Mouse (Mus musculus) adrenal gland, postnatal 25 days (tissue): ENCODE data around the gene BC016579. TPM values are rescaled to one million over a fixed set of nuclear protein-coding genes. Genes with fewer than 3 reads are reported as not detected.

Experiments used
- DNase-seq: peaks from one replicate; pipeline ENCODE4 v3.0.0; 2021; ENCODE audit warnings: mixed read lengths
- total RNA-seq: library from RNA; stranded (reverse); gene quantifications from 2 replicates; pipeline ENCODE4 v1.2.3, GENCODE M21; 2021

BC016579 gene
- total RNA-seq, 1 experiment from 2014 or later: 0.15 TPM

DNA sequence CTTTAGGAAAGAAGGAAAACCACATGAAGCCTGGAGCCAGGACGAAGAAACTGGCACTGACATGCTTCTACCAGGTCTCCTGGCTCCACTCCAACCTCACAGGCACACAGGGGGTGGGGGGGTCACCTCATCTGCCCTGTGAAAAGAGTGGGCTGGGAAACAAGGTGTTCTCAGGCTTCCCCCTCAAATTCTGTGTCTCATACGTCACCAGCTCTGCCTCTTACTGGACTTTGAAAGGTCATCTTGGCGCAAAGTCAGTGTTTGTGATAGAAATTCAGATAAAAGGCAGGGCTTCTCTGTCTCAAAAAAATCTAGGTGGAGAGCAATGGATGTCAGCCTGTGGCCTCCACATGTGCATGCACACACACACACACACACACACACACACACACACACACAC is 12.6 kb downstream of the BC016579 start:
- no peak for DNase-seq

DNA sequence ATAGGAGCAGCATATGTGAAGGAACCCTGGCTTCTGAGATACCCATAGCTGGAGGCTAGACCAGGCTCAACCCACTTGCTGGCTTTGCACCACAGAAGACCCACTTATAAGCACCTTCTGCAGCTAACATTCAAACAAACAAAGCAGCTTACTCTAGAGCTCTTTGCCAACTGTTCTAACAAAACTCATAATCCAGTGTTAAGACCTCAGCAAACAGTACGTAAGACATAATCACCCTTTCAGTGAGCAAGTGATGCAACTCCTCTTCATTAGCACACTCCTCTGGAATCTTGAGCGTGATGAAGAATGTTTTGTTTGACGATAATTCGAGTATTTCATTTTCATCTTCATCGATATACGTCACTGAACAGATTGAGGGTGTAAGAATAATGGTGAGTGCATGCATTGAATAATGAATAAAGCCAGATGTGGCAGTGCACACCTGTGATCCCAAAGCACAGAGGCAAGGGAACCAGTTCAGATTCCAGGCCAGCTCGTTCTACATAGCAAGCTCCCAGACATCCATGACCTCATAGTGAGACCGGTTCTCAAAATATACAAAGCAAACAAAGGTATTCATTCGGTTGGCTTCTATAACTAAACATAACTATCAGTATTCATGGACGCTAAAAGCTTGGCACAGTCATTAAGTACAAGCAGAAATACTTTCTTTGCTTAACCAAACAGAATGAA is 13.7 kb downstream of the BC016579 start:
- no peak for DNase-seq

DNA sequence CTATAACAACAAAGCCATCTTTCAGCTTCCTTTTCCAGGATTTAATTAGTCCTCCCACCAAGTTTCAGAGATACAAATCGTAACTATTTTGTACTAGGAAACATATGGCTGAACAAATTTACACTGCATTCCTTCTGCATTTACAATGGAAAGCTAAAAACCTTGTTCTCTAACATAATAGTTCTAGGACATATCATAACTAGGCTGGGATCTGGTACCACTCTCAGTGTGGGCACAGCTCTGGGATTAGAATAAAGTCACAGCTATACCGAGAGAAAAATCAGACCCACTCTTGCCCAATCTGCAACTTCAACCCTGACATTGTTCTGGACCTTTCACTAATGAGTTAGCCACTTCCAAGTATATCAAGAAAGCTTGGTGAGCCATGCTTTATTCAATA is 18.0 kb downstream of the BC016579 start:
- DNase-seq: no peak

DNA sequence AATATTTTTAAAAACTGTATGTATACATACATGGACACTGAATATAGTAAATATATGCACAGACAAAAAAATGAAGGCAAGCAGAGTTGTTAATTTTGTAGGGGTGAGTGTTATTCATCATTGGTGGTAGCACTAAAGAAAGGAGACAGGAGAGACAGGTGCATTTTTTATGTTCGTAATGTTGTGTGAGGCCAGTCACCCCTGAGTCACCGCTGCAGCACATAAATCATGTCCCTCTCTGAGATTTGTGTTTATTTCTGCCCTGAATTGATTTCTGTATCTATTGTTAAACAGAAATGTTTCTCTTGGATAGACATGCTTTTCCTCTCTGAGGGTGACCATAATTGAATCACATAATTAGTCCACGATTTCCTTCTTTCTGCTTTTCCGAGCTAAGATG is 21.4 kb downstream of the BC016579 start:
- peak; percentile 45 for DNase-seq

GRCm38 (mm10) chr16:45630347-45630960 is 23.4 kb downstream of the BC016579 start:
- DNase-seq: peak; percentile 60

- DNase-seq: no peak
Observed at GRCm38 (mm10) chr16:45629497-45630105, 24.3 kb downstream of the BC016579 start.

DNA sequence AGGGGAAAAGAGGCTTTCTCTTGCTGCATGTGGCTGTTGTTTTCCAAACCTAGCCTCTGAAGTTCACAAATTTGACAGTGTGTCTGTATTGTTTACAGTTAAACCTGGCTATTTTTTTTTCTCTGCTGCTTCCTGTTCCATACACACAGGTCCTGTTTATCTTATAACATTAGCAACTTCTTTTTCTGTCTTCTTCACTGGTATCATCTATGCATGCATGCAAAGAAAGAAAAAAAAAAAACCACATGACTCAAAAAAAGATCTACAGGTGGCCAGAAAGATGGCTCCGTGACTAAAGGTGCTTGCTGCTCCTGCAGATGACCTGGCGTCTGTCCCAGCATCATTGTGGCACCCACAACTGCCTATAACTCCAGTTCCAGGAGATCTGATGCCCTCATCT is 28.5 kb downstream of the BC016579 start:
- DNase-seq: no peak

DNA sequence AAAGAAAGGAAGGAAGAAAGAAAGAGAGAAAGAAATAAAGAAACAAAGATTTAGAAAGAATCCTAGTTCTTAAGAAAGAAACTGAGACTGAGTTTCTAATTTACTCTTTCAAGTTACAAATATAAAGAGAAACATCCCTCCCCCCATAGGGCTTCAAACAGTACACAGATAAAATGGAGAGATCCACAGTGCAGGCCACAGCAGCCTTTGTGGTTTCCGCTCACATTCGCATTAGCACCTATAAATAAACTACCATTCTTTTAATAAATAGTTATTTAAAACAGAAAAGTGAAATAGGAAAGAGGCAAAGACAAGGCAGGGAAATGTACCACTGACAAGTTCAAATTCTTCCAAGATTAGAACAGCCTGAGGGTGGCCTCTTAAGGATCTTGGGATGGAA is 29.1 kb downstream of the BC016579 start:
- no peak for DNase-seq

- no peak for DNase-seq
Observed at GRCm38 (mm10) chr16:45623230-45623629, 30.6 kb downstream of the BC016579 start.

DNA sequence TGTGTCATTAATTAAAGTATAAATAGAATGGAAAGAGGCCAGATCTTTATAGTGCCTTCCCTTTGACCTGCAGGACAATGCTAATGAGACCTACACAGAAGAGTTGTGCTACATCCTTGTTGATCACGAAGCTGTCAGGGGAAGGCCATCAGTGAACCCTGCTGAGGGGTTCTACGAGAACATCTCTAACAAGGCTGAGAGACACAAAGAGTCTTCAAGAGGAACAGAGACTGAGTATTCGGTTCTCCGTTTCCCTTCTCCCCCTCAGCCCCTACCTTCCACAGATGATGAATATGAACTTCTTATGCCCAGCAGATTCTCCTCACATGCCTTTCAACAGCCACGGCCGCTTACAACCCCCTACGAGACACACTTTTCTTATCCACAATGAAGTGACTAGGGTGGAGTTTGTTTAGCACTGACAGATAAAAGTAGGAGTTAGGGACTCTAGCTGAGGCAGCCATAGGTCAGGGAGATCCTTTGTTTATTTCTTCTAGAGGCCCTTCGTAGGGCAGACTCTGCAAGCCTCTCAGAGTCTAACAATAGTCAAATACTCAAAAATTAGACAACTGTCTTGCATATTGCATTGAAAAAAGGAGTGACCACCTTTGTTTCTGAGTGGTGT is 34.0 kb downstream of the BC016579 start:
- no peak for DNase-seq

DNA sequence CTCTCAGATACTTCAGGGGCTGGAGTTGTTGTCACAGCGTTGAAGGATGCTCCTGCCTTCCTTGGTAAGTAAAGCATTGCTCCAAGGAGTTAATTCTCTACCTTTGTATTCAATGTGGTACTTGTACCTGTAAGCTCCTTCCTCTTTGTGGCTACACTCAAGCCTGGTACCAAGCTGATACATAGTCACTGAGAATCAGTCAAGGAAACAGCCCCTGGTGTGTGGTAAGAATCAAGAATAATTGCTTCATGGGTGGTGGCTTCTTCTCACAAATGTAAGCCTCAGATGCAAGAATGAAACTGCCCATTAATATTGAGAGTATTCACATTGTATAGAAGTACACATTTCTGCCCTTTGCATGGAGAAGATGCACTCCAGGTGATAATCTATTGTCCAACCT is 37.9 kb downstream of the BC016579 start:
- DNase-seq: no peak

GRCm38 (mm10) chr16:45613247-45613646 is 40.6 kb downstream of the BC016579 start:
- no peak for DNase-seq

DNA sequence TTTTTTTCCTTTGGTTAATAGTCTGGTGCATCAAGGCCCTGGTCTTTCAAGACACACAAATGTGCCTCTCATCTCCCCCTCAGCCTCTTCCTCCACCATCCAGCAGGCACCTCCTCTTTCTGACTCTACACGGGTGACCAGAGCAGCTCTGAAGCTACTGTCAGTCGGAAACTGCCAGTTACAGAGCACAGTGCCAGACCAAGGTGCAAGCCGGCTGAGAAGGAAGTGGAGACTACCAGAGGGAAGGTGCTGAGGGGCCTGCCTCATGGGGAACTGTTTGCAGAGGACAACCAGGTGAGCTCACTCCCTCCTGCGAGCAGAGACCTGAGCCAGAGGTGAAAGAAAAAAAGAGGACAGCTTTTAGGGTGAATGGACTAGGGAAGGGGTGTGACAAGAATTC is 43.6 kb downstream of the BC016579 start, which contains the start of gene Gcsam:
TSS of gene Gcsam (plus strand) at position 114 of the 400 bp plus-strand sequence.
- DNase-seq: no peak

DNA sequence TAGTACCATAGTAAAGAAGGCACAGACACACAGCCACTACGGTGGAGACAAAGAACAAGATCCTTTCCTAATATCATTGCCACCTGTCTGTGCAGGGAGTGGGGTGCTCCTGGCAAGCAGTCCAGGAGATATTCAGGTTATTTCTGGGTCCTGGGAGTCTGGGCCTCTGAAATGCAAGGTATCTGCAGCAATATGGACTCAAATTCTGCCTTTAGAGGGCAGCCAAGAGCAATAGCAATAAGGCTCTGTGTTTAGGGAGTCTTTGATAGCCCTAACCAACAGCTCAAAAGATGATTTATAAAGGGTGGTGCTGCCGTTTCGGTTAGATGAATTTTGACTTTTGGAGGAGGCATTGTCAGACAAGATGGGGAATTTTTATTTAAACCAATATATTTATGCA is 44.6 kb downstream of the BC016579 start:
- no peak for DNase-seq

GRCm38 (mm10) chr16:45608481-45608954 is 45.4 kb downstream of the BC016579 start:
- DNase-seq: no peak

DNA sequence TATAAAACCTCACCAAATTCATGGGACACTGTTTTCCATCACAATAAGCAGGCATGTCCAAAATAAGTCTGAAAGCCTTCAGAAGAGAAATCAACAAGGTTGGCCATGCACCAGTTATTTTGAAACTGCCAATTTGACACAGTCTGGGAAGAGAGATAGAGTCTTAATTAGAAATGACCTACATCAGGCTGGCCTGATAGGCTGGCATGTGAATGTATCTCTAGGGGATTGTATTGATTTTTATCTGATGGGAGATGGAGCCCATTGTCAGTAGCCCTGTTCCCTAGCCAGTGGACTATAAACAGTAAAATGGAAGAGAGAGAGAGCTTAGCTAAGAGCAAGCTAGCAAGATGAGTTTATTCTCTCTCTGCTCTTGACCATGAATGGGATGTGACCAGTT is 58.4 kb downstream of the BC016579 start:
- DNase-seq: no peak

- no peak for DNase-seq
Observed at GRCm38 (mm10) chr16:45593656-45594055, 60.2 kb downstream of the BC016579 start.

- peak; percentile 38 for DNase-seq
Observed at GRCm38 (mm10) chr16:45582512-45582911, 71.4 kb downstream of the BC016579 start.

DNA sequence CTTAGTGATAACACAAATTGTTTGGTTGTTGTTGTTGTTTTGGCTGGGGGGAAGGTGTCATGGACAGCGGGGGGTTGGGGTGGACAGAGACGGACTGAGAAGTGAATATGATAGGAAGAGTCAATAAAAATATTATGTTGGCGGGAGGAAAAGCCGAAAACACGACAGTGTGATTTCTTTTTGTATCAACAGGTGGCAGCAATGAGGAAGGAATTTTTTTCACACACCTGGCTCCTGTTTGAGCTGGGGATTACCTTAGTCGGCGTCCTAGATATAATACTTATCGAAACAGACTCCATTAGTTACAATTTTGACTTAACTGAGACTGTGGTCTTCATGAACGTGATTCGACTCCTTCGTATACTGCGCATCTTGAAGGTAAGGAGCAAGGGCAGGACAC is 74.0 kb downstream of the BC016579 start:
- no peak for DNase-seq
